Mouse (Mus musculus) liver, embryonic 15.5 days (tissue): ENCODE data around the gene 9130213A22Rik. TPM values are rescaled to one million over a fixed set of nuclear protein-coding genes. Genes with fewer than 3 reads are reported as not detected.
A peak's percentile ranks its signal among the peaks of the same experiment; 100 is the strongest.

Experiments used
- ATAC-seq: fragments of 200-750 bp; cut with Nextera tagmentation; 2 replicates; pipeline ENCODE4 v1.8.0; 2017; ENCODE audit warnings: moderate number of reproducible peaks, mild to moderate bottlenecking, moderate library complexity; ENCODE audit not compliant: insufficient read depth
- H3K27ac ChIP-seq: fragments of 300-500 bp; sonication (generic); replicated peaks from 2 replicates; pipeline ENCODE4 v1.5.1; 2015; ENCODE audit warnings: mild to moderate bottlenecking, inconsistent platforms
- H3K27me3 ChIP-seq: fragments of 300-500 bp; sonication (generic); 2 replicates; pipeline ENCODE4 v1.6.1; 2015; ENCODE audit warnings: mild to moderate bottlenecking, inconsistent platforms
- H3K36me3 ChIP-seq: fragments of 300-500 bp; sonication (generic); replicated peaks from 2 replicates; pipeline ENCODE4 v1.6.1; 2015; ENCODE audit warnings: moderate library complexity, mild to moderate bottlenecking, inconsistent platforms
- H3K4me1 ChIP-seq: fragments of 300-500 bp; sonication (generic); replicated peaks from 2 replicates; pipeline ENCODE4 v1.6.1; 2015; ENCODE audit warnings: inconsistent platforms
- H3K4me2 ChIP-seq: fragments of 300-500 bp; sonication (generic); 2 replicates; pipeline ENCODE4 v1.6.1; 2015; ENCODE audit warnings: moderate library complexity, mild to moderate bottlenecking, inconsistent platforms
- H3K4me3 ChIP-seq: fragments of 300-500 bp; sonication (generic); replicated peaks from 2 replicates; pipeline ENCODE4 v1.5.1; 2015; ENCODE audit warnings: mild to moderate bottlenecking, inconsistent platforms
- H3K9ac ChIP-seq: fragments of 300-500 bp; sonication (generic); 2 replicates; pipeline ENCODE4 v1.6.1; 2015; ENCODE audit warnings: moderate library complexity, mild to moderate bottlenecking, inconsistent platforms
- H3K9me3 ChIP-seq: fragments of 300-500 bp; sonication (generic); replicated peaks from 2 replicates; pipeline ENCODE4 v1.6.1; 2016; ENCODE audit warnings: inconsistent platforms
- WGBS: fragments of 180-500 bp; shearing (Covaris S2); methylation state at CpG from one replicate; pipeline ENCODE4 v1.1.7; 2015; ENCODE audit warnings: mixed read lengths; ENCODE audit not compliant: insufficient replicate concordance; 5-methylcytosine and 5-hydroxymethylcytosine counted together
- polyA plus RNA-seq: library from polyadenylated mRNA; unstranded; fragments of >200 nt; fragmentation: Nextera tagmentation; extraction: Ambion mirVana; gene quantifications from 2 replicates; pipeline ENCODE4 v1.2.1, GENCODE M21; 2015

Gene 9130213A22Rik
- polyA plus RNA-seq: 0.07 TPM in 1 of 2 replicates, not detected in the other

DNA sequence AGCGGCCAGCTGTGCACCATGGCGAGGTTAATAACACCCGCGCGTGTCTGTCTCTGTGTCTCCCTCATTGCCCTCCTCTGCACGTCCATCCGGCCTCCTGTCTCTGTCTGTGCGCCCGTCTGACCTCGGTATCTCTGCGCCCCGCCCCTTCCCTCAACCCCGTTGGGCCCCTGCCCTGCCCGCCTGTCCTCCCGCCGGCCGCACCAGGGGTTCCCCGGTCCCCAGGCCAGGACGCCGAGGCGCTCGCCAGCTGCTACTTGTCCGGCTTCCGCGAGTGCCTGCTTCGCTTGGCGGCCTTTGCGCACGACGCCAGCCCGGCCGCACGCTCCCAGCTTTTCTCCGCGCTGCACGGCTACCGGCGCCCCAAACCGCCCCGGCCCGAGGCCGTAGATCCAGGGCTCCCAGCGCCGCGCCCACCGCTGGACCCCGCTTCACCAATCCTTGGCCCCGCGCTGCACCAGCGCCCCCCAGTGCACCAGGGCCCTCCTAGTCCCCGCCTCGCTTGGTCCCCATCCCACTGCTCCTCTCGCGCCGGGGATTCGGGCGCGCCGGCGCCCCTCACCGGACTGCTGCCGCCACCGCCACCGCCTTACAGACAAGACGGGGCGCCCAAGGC is at the start of gene 9130213A22Rik:
9130213A22Rik (minus strand) TSS at position 254 of the 616 bp plus-strand sequence.
- peaks cover 81% of the 10 kb centered on the region for H3K4me1 ChIP-seq
- peak; percentile 27 for ATAC-seq

DNA sequence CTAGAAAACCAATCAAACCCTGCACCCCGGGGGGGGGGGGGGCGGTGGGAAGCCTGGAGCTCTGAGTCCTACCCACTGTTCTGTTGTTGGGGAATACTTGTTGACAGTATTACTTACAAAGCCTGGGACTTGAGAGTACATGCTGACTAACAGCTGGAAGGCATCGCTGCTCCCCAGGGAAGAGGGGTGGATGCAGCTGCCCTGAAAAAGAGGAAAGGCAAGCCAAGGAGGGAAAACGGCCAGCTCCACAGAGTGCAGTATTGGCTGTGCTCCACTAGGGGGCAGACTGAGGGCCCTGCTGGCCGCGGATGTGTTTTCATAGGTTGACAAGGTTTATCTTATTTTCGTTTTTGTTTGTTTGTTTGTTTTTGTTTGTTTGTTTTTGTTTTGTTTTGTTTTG is 49.2 kb upstream of the 9130213A22Rik start:
- no peak overlapping the region for H3K4me3 ChIP-seq
- no peak for ATAC-seq
- no peak overlapping the region for H3K9ac ChIP-seq
- H3K36me3 ChIP-seq: no peaks in the 10 kb centered on the region
- H3K27ac ChIP-seq: no peak overlapping the region
- no peaks in the 10 kb centered on the region for H3K9me3 ChIP-seq
- no peaks in the 10 kb centered on the region for H3K4me1 ChIP-seq
- peaks cover 4% of the 10 kb centered on the region; the same call in 1 of the 2 replicates for H3K27me3 ChIP-seq
- 25% methylated on average over 7 of the region's 7 CpGs for WGBS
- H3K4me2 ChIP-seq: no peak overlapping the region

More for the DNA sequence above, at the start of gene 9130213A22Rik:
- Histone ChIP-seq H3K4me3 (peak within 1 kb of the TSS; percentile 70), H3K27ac (peak within 1 kb of the TSS; percentile 81), H3K9ac (peak within 1 kb of the TSS; percentile 61), H3K27me3 (peaks cover 66% of the 10 kb centered on the region), H3K36me3 (no peaks in the 10 kb centered on the region), H3K4me2 (peak within 1 kb of the TSS; percentile 98), H3K9me3 (no peaks in the 10 kb centered on the region)
- under 1% methylated on average over 66 of the region's 66 CpGs for WGBS

- Histone ChIP-seq H3K4me2 (no peak overlapping the region), H3K27me3 (peaks cover 11% of the 10 kb centered on the region; the same call in 1 of the 2 replicates), H3K4me1 (no peaks in the 10 kb centered on the region), H3K36me3 (no peaks in the 10 kb centered on the region), H3K9me3 (no peaks in the 10 kb centered on the region), H3K27ac (no peak overlapping the region), H3K4me3 (no peak overlapping the region), H3K9ac (no peak overlapping the region)
- WGBS: 64% methylated on average over 12 of the region's 12 CpGs
- ATAC-seq: no peak
Measured at GRCm38 (mm10) chr11:69169313-69169712, 46.9 kb upstream of the 9130213A22Rik start.

GRCm38 (mm10) chr11:69156800-69157199 is 34.4 kb upstream of the 9130213A22Rik start, which contains the start of gene Alox12b:
Gene Alox12b (plus strand): TSS chr11:69156989.
- ATAC-seq: no peak
- 5% methylated on average over 18 of the region's 18 CpGs for WGBS
- Histone ChIP-seq H3K4me1 (peaks cover 8% of the 10 kb centered on the region; the same call in 1 of the 2 replicates), H3K36me3 (no peaks in the 10 kb centered on the region), H3K27ac (no peak within 1 kb of the TSS), H3K27me3 (peaks cover 69% of the 10 kb centered on the region), H3K9me3 (no peaks in the 10 kb centered on the region), H3K4me3 (no peak within 1 kb of the TSS), H3K4me2 (no peak within 1 kb of the TSS), H3K9ac (no peak within 1 kb of the TSS)

GRCm38 (mm10) chr11:69155351-69155750 is 33.0 kb upstream of the 9130213A22Rik start:
- no peak overlapping the region for H3K27ac ChIP-seq
- WGBS: 6% methylated on average over 1 of the region's 1 CpGs
- no peak for ATAC-seq
- H3K36me3 ChIP-seq: no peaks in the 10 kb centered on the region
- H3K4me1 ChIP-seq: peaks cover 11% of the 10 kb centered on the region; the same call in 1 of the 2 replicates
- peaks cover 73% of the 10 kb centered on the region for H3K27me3 ChIP-seq
- H3K9me3 ChIP-seq: no peaks in the 10 kb centered on the region
- H3K4me3 ChIP-seq: no peak overlapping the region
- no peak overlapping the region for H3K4me2 ChIP-seq
- H3K9ac ChIP-seq: no peak overlapping the region

DNA sequence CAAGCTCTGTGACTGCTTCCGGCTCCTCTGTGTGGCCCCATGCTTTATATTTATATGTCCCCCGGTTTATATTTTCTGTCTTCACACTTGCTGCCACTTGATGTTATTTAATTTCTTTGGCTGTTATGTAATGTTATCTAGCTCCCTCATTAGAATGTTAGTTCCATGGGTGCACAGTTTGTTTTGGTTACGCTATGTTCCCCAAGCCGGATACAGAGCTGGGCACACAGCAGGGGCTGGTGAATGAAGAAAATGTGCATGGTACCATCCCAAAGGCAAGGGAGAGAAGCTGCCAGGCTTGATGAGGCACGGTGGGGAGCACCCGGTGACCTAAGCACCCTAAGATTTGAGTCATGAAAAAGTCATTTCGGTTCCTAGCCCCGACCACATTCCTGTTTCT is 31.4 kb upstream of the 9130213A22Rik start:
- H3K27ac ChIP-seq: no peak overlapping the region
- peaks cover 62% of the 10 kb centered on the region for H3K27me3 ChIP-seq
- H3K4me3 ChIP-seq: no peak overlapping the region
- no peaks in the 10 kb centered on the region for H3K36me3 ChIP-seq
- ATAC-seq: no peak
- H3K9ac ChIP-seq: no peak overlapping the region
- WGBS: 67% methylated on average over 8 of the region's 8 CpGs
- H3K4me2 ChIP-seq: no peak overlapping the region
- H3K9me3 ChIP-seq: no peaks in the 10 kb centered on the region
- H3K4me1 ChIP-seq: peaks cover 11% of the 10 kb centered on the region; the same call in 1 of the 2 replicates

GRCm38 (mm10) chr11:69151004-69151403 is 28.6 kb upstream of the 9130213A22Rik start:
- Histone ChIP-seq H3K4me2 (peak overlapping the region; percentile 29; the same call in 1 of the 2 replicates), H3K27me3 (peaks cover 35% of the 10 kb centered on the region), H3K36me3 (no peaks in the 10 kb centered on the region), H3K9me3 (no peaks in the 10 kb centered on the region), H3K4me3 (no peak overlapping the region), H3K27ac (no peak overlapping the region), H3K4me1 (0 out of 2 replicates have a peak, but pooled peaks cover 7% of the 10 kb centered on the region), H3K9ac (no peak overlapping the region)
- WGBS: 63% methylated on average over 6 of the region's 6 CpGs
- ATAC-seq: no peak

- ATAC-seq: no peak
- H3K27me3 ChIP-seq: peaks cover 35% of the 10 kb centered on the region
- H3K4me1 ChIP-seq: 0 out of 2 replicates have a peak, but pooled peaks cover 4% of the 10 kb centered on the region
- no peak overlapping the region for H3K9ac ChIP-seq
- H3K9me3 ChIP-seq: no peaks in the 10 kb centered on the region
- H3K36me3 ChIP-seq: no peaks in the 10 kb centered on the region
- peak overlapping the region; percentile 29; the same call in 1 of the 2 replicates for H3K4me2 ChIP-seq
- no peak overlapping the region for H3K27ac ChIP-seq
- no peak overlapping the region for H3K4me3 ChIP-seq
- 1% methylated on average over 7 of the region's 7 CpGs for WGBS
Measured at GRCm38 (mm10) chr11:69150444-69150843, 28.1 kb upstream of the 9130213A22Rik start.

DNA sequence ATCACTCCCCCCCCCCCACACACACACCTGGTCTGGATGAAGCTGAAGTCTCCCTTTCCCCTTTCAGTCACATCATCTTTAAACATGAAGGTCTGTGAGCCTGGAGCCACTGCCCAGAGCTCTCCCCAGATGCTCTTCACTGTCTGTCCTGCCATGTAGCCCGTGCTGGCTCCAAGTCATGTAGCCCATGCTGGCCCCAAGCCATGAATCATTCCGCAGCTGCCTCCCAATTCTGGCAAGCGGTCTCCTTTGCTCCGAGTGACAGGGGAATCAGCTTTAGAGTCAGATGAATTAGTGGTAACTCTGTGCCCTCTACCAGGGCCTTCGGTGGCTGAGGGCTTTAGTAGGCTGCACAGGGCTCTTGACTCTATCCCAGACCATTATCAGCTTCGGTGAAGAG is 27.3 kb upstream of the 9130213A22Rik start:
- 57% methylated on average over 6 of the region's 6 CpGs for WGBS

GRCm38 (mm10) chr11:69148451-69148960 is 26.1 kb upstream of the 9130213A22Rik start:
- no peaks in the 10 kb centered on the region for H3K9me3 ChIP-seq
- no peak overlapping the region for H3K4me2 ChIP-seq
- H3K4me3 ChIP-seq: no peak overlapping the region
- H3K4me1 ChIP-seq: 0 out of 2 replicates have a peak, but pooled peaks cover 3% of the 10 kb centered on the region
- peaks cover 21% of the 10 kb centered on the region; the same call in 1 of the 2 replicates for H3K27me3 ChIP-seq
- no peak overlapping the region for H3K27ac ChIP-seq
- WGBS: 77% methylated on average over 5 of the region's 5 CpGs
- H3K9ac ChIP-seq: no peak overlapping the region
- ATAC-seq: no peak
- no peaks in the 10 kb centered on the region for H3K36me3 ChIP-seq

More for the DNA sequence above, 27.3 kb upstream of the 9130213A22Rik start:
- no peak for ATAC-seq
- Histone ChIP-seq H3K27ac (no peak overlapping the region), H3K4me2 (no peak overlapping the region), H3K9ac (no peak overlapping the region), H3K36me3 (no peaks in the 10 kb centered on the region), H3K9me3 (no peaks in the 10 kb centered on the region), H3K4me1 (0 out of 2 replicates have a peak, but pooled peaks cover 3% of the 10 kb centered on the region), H3K27me3 (peaks cover 33% of the 10 kb centered on the region), H3K4me3 (no peak overlapping the region)

- no peaks in the 10 kb centered on the region for H3K36me3 ChIP-seq
- H3K27me3 ChIP-seq: peaks cover 18% of the 10 kb centered on the region; the same call in 1 of the 2 replicates
- 0 out of 2 replicates have a peak, but pooled peaks cover 3% of the 10 kb centered on the region for H3K4me1 ChIP-seq
- no peak overlapping the region for H3K4me3 ChIP-seq
- ATAC-seq: no peak
- 67% methylated on average over 7 of the region's 7 CpGs for WGBS
- no peak overlapping the region for H3K27ac ChIP-seq
- no peaks in the 10 kb centered on the region for H3K9me3 ChIP-seq
- no peak overlapping the region for H3K4me2 ChIP-seq
- H3K9ac ChIP-seq: no peak overlapping the region
Measured at GRCm38 (mm10) chr11:69147546-69147945, 25.2 kb upstream of the 9130213A22Rik start.
